Mouse (Mus musculus) embryonic facial prominence, embryonic 12.5 days (tissue): ENCODE results near the gene Polr2e. TPM values are rescaled to one million over a fixed set of nuclear protein-coding genes. Genes with fewer than 3 reads are reported as not detected.

Source experiments
- ATAC-seq: fragments of 200-750 bp; cut with Nextera tagmentation; 2 replicates; pipeline ENCODE4 v1.8.0; 2017; ENCODE audit not compliant: insufficient number of reproducible peaks, insufficient read depth, low FRiP score, low TSS enrichment
- H3K27ac ChIP-seq: fragments of 300-500 bp; sonication (generic); 2 replicates; pipeline ENCODE4 v1.5.1; 2016; ENCODE audit warnings: mild to moderate bottlenecking
- H3K27me3 ChIP-seq: fragments of 300-500 bp; sonication (generic); 2 replicates; pipeline ENCODE4 v1.6.1; 2016; ENCODE audit warnings: mild to moderate bottlenecking, moderate library complexity
- H3K36me3 ChIP-seq: fragments of 300-500 bp; sonication (generic); 2 replicates; pipeline ENCODE4 v1.6.1; 2016; ENCODE audit warnings: mild to moderate bottlenecking
- H3K4me1 ChIP-seq: fragments of 300-500 bp; sonication (generic); 2 replicates; pipeline ENCODE4 v1.6.1; 2016
- H3K4me2 ChIP-seq: fragments of 300-500 bp; sonication (generic); replicated peaks from 2 replicates; pipeline ENCODE4 v1.6.1; 2016; ENCODE audit warnings: mild to moderate bottlenecking, moderate library complexity
- H3K4me3 ChIP-seq: fragments of 300-500 bp; sonication (generic); 2 replicates; pipeline ENCODE4 v1.5.1; 2016; ENCODE audit warnings: mild to moderate bottlenecking
- H3K9ac ChIP-seq: fragments of 300-500 bp; sonication (generic); 2 replicates; pipeline ENCODE4 v1.6.1; 2016; ENCODE audit warnings: mild to moderate bottlenecking, moderate library complexity
- H3K9me3 ChIP-seq: fragments of 300-500 bp; sonication (generic); 2 replicates; pipeline ENCODE4 v1.6.1; 2016; ENCODE audit warnings: mild to moderate bottlenecking, moderate library complexity
- WGBS: fragments of 180-500 bp; shearing (Covaris S2); methylation state at CpG from one replicate; pipeline ENCODE4 v1.1.7; 2016; 5-methylcytosine and 5-hydroxymethylcytosine counted together
- polyA plus RNA-seq: library from polyadenylated mRNA; unstranded; fragments of >200 nt; fragmentation: Nextera tagmentation; extraction: Ambion mirVana; gene quantifications from 2 replicates; pipeline ENCODE4 v1.2.1, GENCODE M21; 2016

Polr2e gene
- polyA plus RNA-seq, 1 experiment from 2014 or later: 227 TPM

- peaks cover 27% of the 10 kb centered on the region for H3K4me1 ChIP-seq
- H3K9me3 ChIP-seq: peaks cover 8% of the 10 kb centered on the region; the same call in 1 of the 2 replicates
- WGBS: 89% methylated on average over 6 of the region's 6 CpGs
- H3K9ac ChIP-seq: no peak overlapping the region
- ATAC-seq: no peak
- H3K27ac ChIP-seq: no peak overlapping the region
- peaks cover 44% of the 10 kb centered on the region for H3K36me3 ChIP-seq
- H3K4me2 ChIP-seq: no peak overlapping the region
- no peaks in the 10 kb centered on the region; the same call in 1 of the 2 replicates for H3K27me3 ChIP-seq
- no peak overlapping the region for H3K4me3 ChIP-seq
These were observed 48.0 kb downstream of the Polr2e start for GRCm38 (mm10) chr10:79991548-79991947.

- H3K27me3 ChIP-seq: no peaks in the 10 kb centered on the region; the same call in 1 of the 2 replicates
- peaks cover 30% of the 10 kb centered on the region for H3K4me1 ChIP-seq
- peaks cover 8% of the 10 kb centered on the region; the same call in 1 of the 2 replicates for H3K9me3 ChIP-seq
- H3K9ac ChIP-seq: no peak overlapping the region
- 66% methylated on average over 12 of the region's 12 CpGs for WGBS
- ATAC-seq: no peak
- 0 out of 2 replicates have a peak overlapping the region, but pooled peaks have one; percentile 9 for H3K4me3 ChIP-seq
- H3K36me3 ChIP-seq: peaks cover 44% of the 10 kb centered on the region
- peak overlapping the region; percentile 11; the same call in 1 of the 2 replicates for H3K4me2 ChIP-seq
- no peak overlapping the region for H3K27ac ChIP-seq
These were observed 48.5 kb downstream of the Polr2e start for GRCm38 (mm10) chr10:79991099-79991498.

GRCm38 (mm10) chr10:79989870-79990269 lies 49.7 kb downstream of the Polr2e start:
- H3K4me3 ChIP-seq: peak overlapping the region; percentile 60
- peak overlapping the region; percentile 93 for H3K27ac ChIP-seq
- peaks cover 42% of the 10 kb centered on the region for H3K36me3 ChIP-seq
- H3K27me3 ChIP-seq: no peaks in the 10 kb centered on the region; the same call in 1 of the 2 replicates
- no peak for ATAC-seq
- peak overlapping the region; percentile 74 for H3K9ac ChIP-seq
- H3K4me2 ChIP-seq: peak overlapping the region; percentile 90
- WGBS: 11% methylated on average over 15 of the region's 15 CpGs
- peaks cover 35% of the 10 kb centered on the region for H3K4me1 ChIP-seq
- H3K9me3 ChIP-seq: peaks cover 8% of the 10 kb centered on the region; the same call in 1 of the 2 replicates

- Histone ChIP-seq H3K4me3 (peak overlapping the region; percentile 60), H3K9ac (peak overlapping the region; percentile 74), H3K27me3 (no peaks in the 10 kb centered on the region; the same call in 1 of the 2 replicates), H3K27ac (peak overlapping the region; percentile 93), H3K9me3 (peaks cover 8% of the 10 kb centered on the region; the same call in 1 of the 2 replicates), H3K36me3 (peaks cover 36% of the 10 kb centered on the region), H3K4me2 (peak overlapping the region; percentile 90), H3K4me1 (peaks cover 35% of the 10 kb centered on the region)
- ATAC-seq: no peak
- WGBS: 21% methylated on average over 8 of the region's 8 CpGs
These were observed 50.3 kb downstream of the Polr2e start for GRCm38 (mm10) chr10:79989272-79989786.

GRCm38 (mm10) chr10:79988506-79989271 lies 50.9 kb downstream of the Polr2e start, which contains the start of gene Cnn2:
TSS of gene Cnn2 (plus strand) at chr10:79988584.
- under 1% methylated on average over 59 of the region's 59 CpGs for WGBS
- Histone ChIP-seq H3K4me1 (peaks cover 35% of the 10 kb centered on the region), H3K36me3 (peaks cover 30% of the 10 kb centered on the region), H3K27ac (peak within 1 kb of the TSS; percentile 93), H3K4me2 (peak within 1 kb of the TSS; percentile 90), H3K9ac (peak within 1 kb of the TSS; percentile 74), H3K27me3 (no peaks in the 10 kb centered on the region; the same call in 1 of the 2 replicates), H3K9me3 (peaks cover 8% of the 10 kb centered on the region; the same call in 1 of the 2 replicates), H3K4me3 (peak within 1 kb of the TSS; percentile 60)
- no peak for ATAC-seq

GRCm38 (mm10) chr10:79987771-79988505 lies 51.7 kb downstream of the Polr2e start:
- H3K4me1 ChIP-seq: peaks cover 43% of the 10 kb centered on the region
- no peak for ATAC-seq
- peak overlapping the region; percentile 93 for H3K27ac ChIP-seq
- H3K36me3 ChIP-seq: peaks cover 22% of the 10 kb centered on the region
- H3K27me3 ChIP-seq: no peaks in the 10 kb centered on the region; the same call in 1 of the 2 replicates
- H3K4me2 ChIP-seq: peak overlapping the region; percentile 90
- peak overlapping the region; percentile 60 for H3K4me3 ChIP-seq
- peaks cover 8% of the 10 kb centered on the region; the same call in 1 of the 2 replicates for H3K9me3 ChIP-seq
- peak overlapping the region; percentile 74 for H3K9ac ChIP-seq
- 8% methylated on average over 27 of the region's 27 CpGs for WGBS

GRCm38 (mm10) chr10:79986963-79987362 lies 52.6 kb downstream of the Polr2e start:
- Histone ChIP-seq H3K4me3 (peak overlapping the region; percentile 60; the same call in 1 of the 2 replicates), H3K27me3 (no peaks in the 10 kb centered on the region; the same call in 1 of the 2 replicates), H3K36me3 (peaks cover 13% of the 10 kb centered on the region), H3K4me1 (peaks cover 50% of the 10 kb centered on the region), H3K9me3 (peaks cover 8% of the 10 kb centered on the region; the same call in 1 of the 2 replicates), H3K27ac (peak overlapping the region; percentile 93), H3K9ac (peak overlapping the region; percentile 34; the same call in 1 of the 2 replicates), H3K4me2 (peak overlapping the region; percentile 90)
- no peak for ATAC-seq
- WGBS: 4% methylated on average over 11 of the region's 11 CpGs

GRCm38 (mm10) chr10:79986232-79986878 lies 53.2 kb downstream of the Polr2e start:
- peaks cover 50% of the 10 kb centered on the region for H3K4me1 ChIP-seq
- H3K9ac ChIP-seq: peak overlapping the region; percentile 45; the same call in 1 of the 2 replicates
- no peak for ATAC-seq
- 47% methylated on average over 6 of the region's 6 CpGs for WGBS
- H3K4me2 ChIP-seq: peak overlapping the region; percentile 90
- peak overlapping the region; percentile 76 for H3K4me3 ChIP-seq
- 0 out of 2 replicates have a peak, but pooled peaks cover 8% of the 10 kb centered on the region for H3K9me3 ChIP-seq
- peaks cover 10% of the 10 kb centered on the region for H3K36me3 ChIP-seq
- peak overlapping the region; percentile 93 for H3K27ac ChIP-seq
- H3K27me3 ChIP-seq: no peaks in the 10 kb centered on the region; the same call in 1 of the 2 replicates

Other genes with a start within 250 kb of the Polr2e start
- gene Prss57, start 248.8 kb downstream of the Polr2e start, polyA plus RNA-seq: 0.06 TPM in 1 of 2 replicates, not detected in the other
- 132 and 142 TPM in 2 replicates for gene Palm, start 246.2 kb downstream of the Polr2e start, polyA plus RNA-seq
- 2.0 and 3.1 TPM in 2 replicates for gene Misp, start 218.8 kb downstream of the Polr2e start, polyA plus RNA-seq
- 352 and 363 TPM in 2 replicates for gene Ptbp1, start 185.4 kb downstream of the Polr2e start, polyA plus RNA-seq
- 10.1 and 11.3 TPM in 2 replicates for gene Prtn3, start 165.3 kb downstream of the Polr2e start, polyA plus RNA-seq
- gene Plppr3, start 165.2 kb downstream of the Polr2e start, polyA plus RNA-seq: 169 and 181 TPM in 2 replicates
- 0.33 and 0.55 TPM in 2 replicates for gene Elane, start 153.5 kb downstream of the Polr2e start, polyA plus RNA-seq
- gene Cfd, start 148.9 kb downstream of the Polr2e start, polyA plus RNA-seq: not detected in 2 replicates
- gene Med16, start 130.9 kb downstream of the Polr2e start, polyA plus RNA-seq: 60.4 and 60.9 TPM in 2 replicates
- gene Gm26602, start 128.9 kb downstream of the Polr2e start, polyA plus RNA-seq: 5.0 and 18.8 TPM in 2 replicates
- gene Kiss1r, start 122.8 kb downstream of the Polr2e start, polyA plus RNA-seq: 0.85 and 1.4 TPM in 2 replicates
- 159 and 166 TPM in 2 replicates for gene R3hdm4, start 118.6 kb downstream of the Polr2e start, polyA plus RNA-seq
- 4.9 and 6.6 TPM in 2 replicates for gene Arid3a, start 112.8 kb downstream of the Polr2e start, polyA plus RNA-seq
- 118 and 120 TPM in 2 replicates for gene Wdr18, start 79.6 kb downstream of the Polr2e start, polyA plus RNA-seq
- gene Grin3b, start 69.1 kb downstream of the Polr2e start, polyA plus RNA-seq: 0.50 and 0.92 TPM in 2 replicates
- gene Tmem259, start 55.5 kb downstream of the Polr2e start, polyA plus RNA-seq: 24.3 and 25.9 TPM in 2 replicates
- 311 and 313 TPM in 2 replicates for gene Cnn2, start 51.2 kb downstream of the Polr2e start, polyA plus RNA-seq
- 2.6 and 3.9 TPM in 2 replicates for gene Abca7, start 43.3 kb downstream of the Polr2e start, polyA plus RNA-seq
- gene Arhgap45, start 23.1 kb downstream of the Polr2e start, polyA plus RNA-seq: 7.1 and 8.1 TPM in 2 replicates
- gene Gpx4, start 7.4 kb upstream of the Polr2e start, polyA plus RNA-seq: 475 and 505 TPM in 2 replicates
- 15.2 and 16.1 TPM in 2 replicates for gene Sbno2, start 65.8 kb upstream of the Polr2e start, polyA plus RNA-seq
- 17.2 and 18.5 TPM in 2 replicates for gene Stk11, start 76.0 kb upstream of the Polr2e start, polyA plus RNA-seq
- gene Atp5d, start 98.8 kb upstream of the Polr2e start, polyA plus RNA-seq: 457 and 481 TPM in 2 replicates
- 8.4 and 8.5 TPM in 2 replicates for gene Cbarp, start 101.0 kb upstream of the Polr2e start, polyA plus RNA-seq
- gene Midn, start 108.5 kb upstream of the Polr2e start, polyA plus RNA-seq: 33.4 and 35.1 TPM in 2 replicates
- gene Cirbp, start 126.2 kb upstream of the Polr2e start, polyA plus RNA-seq: 151 and 159 TPM in 2 replicates
- 11.6 and 13.0 TPM in 2 replicates for gene 1600002K03Rik, start 133.1 kb upstream of the Polr2e start, polyA plus RNA-seq
- gene Efna2, start 139.7 kb upstream of the Polr2e start, polyA plus RNA-seq: 55.8 and 56.9 TPM in 2 replicates
- gene Mum1, start 186.6 kb upstream of the Polr2e start, polyA plus RNA-seq: 85.1 and 93.4 TPM in 2 replicates
- gene Ndufs7, start 209.3 kb upstream of the Polr2e start, polyA plus RNA-seq: 260 and 269 TPM in 2 replicates
- gene Gamt, start 221.2 kb upstream of the Polr2e start, polyA plus RNA-seq: 33.8 and 38.6 TPM in 2 replicates
- 70.7 and 71.8 TPM in 2 replicates for gene Dazap1, start 221.7 kb upstream of the Polr2e start, polyA plus RNA-seq